Mouse (Mus musculus) A20 (cell line): ENCODE data around the gene Vmn2r14.
"Not testable (repeated sequence)": the region's sequence is repeated elsewhere in the genome, so short reads cannot be mapped to it uniquely, and the experiment has no call there.

Experiments used
- DNase-seq: peaks from one replicate; pipeline ENCODE4 v3.0.0-alpha.2; 2011; ENCODE audit warnings: low read depth, low spot score

The Vmn2r14 gene

GRCm38 (mm10) chr5:109224608-109225007 lies at the start of gene Vmn2r14:
Vmn2r14 (minus strand) TSS chr5:109224708.
- no peak for DNase-seq

GRCm38 (mm10) chr5:109192099-109192498 lies 32.4 kb downstream of the Vmn2r14 start, which contains the start of gene Vmn2r13:
Vmn2r13 (minus strand) TSS chr5:109192199.
- DNase-seq = not testable (repeated sequence)

- DNase-seq = not testable (repeated sequence)
Observed at GRCm38 (mm10) chr5:109166851-109167250, 57.7 kb downstream of the Vmn2r14 start.
